Mouse (Mus musculus): Measurements from ENCODE around the gene Csf1.

DNA sequence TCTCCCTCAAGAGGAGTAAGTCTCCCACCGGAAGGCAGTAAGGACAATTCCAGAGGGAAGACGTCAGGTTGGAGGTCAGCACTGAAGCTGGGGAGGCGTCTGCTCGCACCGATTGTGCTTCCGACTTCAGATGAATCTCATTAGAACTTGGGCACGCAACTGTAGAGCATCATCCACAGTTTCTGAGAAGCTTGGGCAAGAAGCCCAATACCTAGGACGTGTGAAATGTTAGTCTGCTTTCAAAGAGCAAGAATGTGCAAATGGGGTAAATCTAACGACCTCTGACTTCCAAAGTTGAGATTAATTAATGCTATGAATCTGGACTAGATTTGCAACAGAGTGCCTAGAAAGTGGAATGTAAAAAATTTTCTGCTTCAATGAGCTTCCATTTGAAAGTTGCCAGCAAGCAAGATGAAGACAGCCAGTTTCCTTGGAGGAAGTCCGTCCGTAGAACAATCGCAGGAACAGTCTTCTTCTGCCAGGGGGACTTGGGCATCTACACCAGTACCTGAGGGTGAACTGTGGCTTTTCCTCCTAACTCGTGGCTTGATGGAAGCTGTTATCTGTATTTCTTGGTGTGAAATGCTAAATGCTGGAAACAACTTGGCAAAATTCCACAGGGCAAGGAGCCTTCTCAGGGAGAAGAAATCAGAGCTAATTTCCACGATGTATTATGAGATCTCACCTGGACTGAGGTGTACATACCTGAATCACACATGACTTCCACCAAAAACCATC lies 47.9 kb upstream of the Csf1 start:
- TF ChIP-seq GATA1 (IDR thresholded peaks at IDR 0.05; ENCODE audit: borderline replicate concordance, low read length) (no peak), FLI1 (IDR thresholded peaks at IDR 0.05; ENCODE audit: low read length) (no peak)
